Mouse (Mus musculus) cerebellum, adult (tissue): ENCODE data around the gene Pwp2.

ENCODE experiments used
- ATAC-seq: cut with Nextera tagmentation; 2 replicates; pipeline ENCODE4 v1.9.2; 2017; ENCODE audit warnings: mild to moderate bottlenecking, moderate library complexity, mixed read lengths; ENCODE audit not compliant: insufficient number of reproducible peaks, low FRiP score, low TSS enrichment

The Pwp2 gene

GRCm38 (mm10) chr10:78171581-78171980, 13.4 kb downstream of the Pwp2 start:
- no peak for ATAC-seq

- ATAC-seq: no peak
Measured at GRCm38 (mm10) chr10:78171057-78171456, 13.9 kb downstream of the Pwp2 start.

GRCm38 (mm10) chr10:78170445-78170844, 14.5 kb downstream of the Pwp2 start:
- no peak for ATAC-seq

GRCm38 (mm10) chr10:78169281-78170042, 15.5 kb downstream of the Pwp2 start, which contains the start of gene D10Jhu81e:
Gene D10Jhu81e (minus strand): TSS chr10:78169782.
- ATAC-seq: peak; percentile 84

GRCm38 (mm10) chr10:78168792-78169191, 16.2 kb downstream of the Pwp2 start:
- no peak for ATAC-seq

- no peak for ATAC-seq
Measured at GRCm38 (mm10) chr10:78167775-78168174, 17.2 kb downstream of the Pwp2 start.

- no peak for ATAC-seq
Measured at GRCm38 (mm10) chr10:78167333-78167732, 17.6 kb downstream of the Pwp2 start.

GRCm38 (mm10) chr10:78165256-78166005, 19.5 kb downstream of the Pwp2 start:
- no peak for ATAC-seq

GRCm38 (mm10) chr10:78164786-78165185, 20.2 kb downstream of the Pwp2 start:
- ATAC-seq: peak; percentile 41; the same call in 1 of the 2 replicates

- no peak for ATAC-seq
Measured at GRCm38 (mm10) chr10:78163923-78164322, 21.0 kb downstream of the Pwp2 start.

GRCm38 (mm10) chr10:78163241-78163640, 21.7 kb downstream of the Pwp2 start:
- no peak for ATAC-seq

GRCm38 (mm10) chr10:78162646-78163045, 22.3 kb downstream of the Pwp2 start:
- ATAC-seq: no peak

GRCm38 (mm10) chr10:78161096-78161495, 23.9 kb downstream of the Pwp2 start:
- ATAC-seq: no peak

GRCm38 (mm10) chr10:78160369-78161095, 24.4 kb downstream of the Pwp2 start:
- no peak for ATAC-seq

- peak; percentile 63 for ATAC-seq
Measured at GRCm38 (mm10) chr10:78159906-78160305, 25.0 kb downstream of the Pwp2 start.

- no peak for ATAC-seq
Measured at GRCm38 (mm10) chr10:78159252-78159878, 25.6 kb downstream of the Pwp2 start.

- ATAC-seq: no peak
Measured at GRCm38 (mm10) chr10:78158041-78158440, 26.9 kb downstream of the Pwp2 start.

GRCm38 (mm10) chr10:78156926-78157325, 28.0 kb downstream of the Pwp2 start:
- no peak for ATAC-seq

GRCm38 (mm10) chr10:78148834-78149766, 35.8 kb downstream of the Pwp2 start:
- ATAC-seq: no peak
